Mouse (Mus musculus) bone marrow, adult 2 months (tissue): Measurements from ENCODE around the gene Hist1h1a.

Experiments used
- CTCF ChIP-seq: fragments of 200-500 bp; IDR thresholded peaks from 2 replicates; pipeline ENCODE4 v1.5.1; 2011; ENCODE audit warnings: low read length, control low read depth; ENCODE audit not compliant: control insufficient read depth, insufficient read depth
- POLR2A ChIP-seq: fragments of 200-500 bp; IDR thresholded peaks from 2 replicates; pipeline ENCODE4 v1.6.1; 2011; ENCODE audit warnings: low read depth, mild to moderate bottlenecking, control low read depth, low read length, borderline replicate concordance; ENCODE audit not compliant: control insufficient read depth

GRCm38 (mm10) chr13:23747081-23747891, 16.2 kb upstream of the Hist1h1a start:
- TF ChIP-seq CTCF (no peak), POLR2A (peak; percentile 54; the same call in 1 of the 2 replicates)
